Mouse (Mus musculus): Measurements from ENCODE around the gene Osbpl8.

DNA sequence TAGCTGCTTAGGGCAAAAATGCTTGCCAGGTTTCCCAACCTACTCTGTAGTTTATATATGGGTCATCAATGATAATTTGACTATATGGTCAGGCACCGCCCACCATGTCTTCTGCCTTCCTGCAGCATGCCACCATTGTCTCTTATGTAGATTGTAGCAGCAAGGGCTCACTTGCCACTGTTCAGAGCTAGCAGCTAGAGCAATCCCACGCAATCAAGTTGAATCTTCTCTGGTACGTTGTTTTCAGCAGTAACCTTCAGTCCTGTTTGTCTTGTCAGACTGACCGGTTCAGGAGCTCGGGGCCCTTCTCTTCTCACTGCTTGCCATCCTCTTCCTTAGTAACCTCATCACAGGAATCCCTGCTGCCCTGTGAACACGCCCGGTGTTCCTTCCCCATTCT lies 36.6 kb downstream of the Osbpl8 start:
- TF ChIP-seq CTCF (IDR thresholded peaks at IDR 0.05; ENCODE audit: low read depth, low read length) (no peak), EP300 (IDR thresholded peaks at IDR 0.05; ENCODE audit: insufficient read depth, low read depth, low read length) (no peak)
